Mouse (Mus musculus) stomach, postnatal 0 days (tissue): ENCODE data around the gene Phpt1. TPM values are rescaled to one million over a fixed set of nuclear protein-coding genes. Genes with fewer than 3 reads are reported as not detected.

ENCODE experiments used
- ATAC-seq: fragments of 200-750 bp; cut with Nextera tagmentation; 2 replicates; pipeline ENCODE4 v1.8.0; 2017; ENCODE audit not compliant: low FRiP score, low TSS enrichment
- DNase-seq: peaks from one replicate; pipeline ENCODE4 v3.0.0-alpha.2; 2016; ENCODE audit warnings: low spot score
- H3K27ac ChIP-seq: fragments of 300-500 bp; sonication (generic); replicated peaks from 2 replicates; pipeline ENCODE4 v1.5.1; 2014; ENCODE audit warnings: mild to moderate bottlenecking, control low read depth
- H3K27me3 ChIP-seq: fragments of 300-500 bp; sonication (generic); 2 replicates; pipeline ENCODE4 v1.6.1; 2014; ENCODE audit warnings: low read length; ENCODE audit not compliant: control insufficient read depth, insufficient read depth
- H3K36me3 ChIP-seq: fragments of 300-500 bp; sonication (generic); 2 replicates; pipeline ENCODE4 v1.6.1; 2014; ENCODE audit warnings: low read length, mixed read lengths; ENCODE audit not compliant: control insufficient read depth, insufficient read depth
- H3K4me1 ChIP-seq: fragments of 300-500 bp; sonication (generic); replicated peaks from 2 replicates; pipeline ENCODE4 v1.6.1; 2014; ENCODE audit warnings: antibody characterized with exemption; ENCODE audit not compliant: control insufficient read depth, insufficient read depth
- H3K4me2 ChIP-seq: fragments of 300-500 bp; sonication (generic); replicated peaks from 2 replicates; pipeline ENCODE4 v1.6.1; 2014; ENCODE audit warnings: low read depth, mild to moderate bottlenecking, control low read depth, moderate library complexity
- H3K4me3 ChIP-seq: fragments of 300-500 bp; sonication (generic); 2 replicates; pipeline ENCODE4 v1.5.1; 2014; ENCODE audit warnings: low read depth, low read length, control low read depth
- H3K9ac ChIP-seq: fragments of 300-500 bp; sonication (generic); 2 replicates; pipeline ENCODE4 v1.6.1; 2014; ENCODE audit warnings: mild to moderate bottlenecking, low read length, control low read depth, mixed read lengths
- H3K9me3 ChIP-seq: fragments of 300-500 bp; sonication (generic); 2 replicates; pipeline ENCODE4 v1.6.1; 2016; ENCODE audit warnings: low read length; ENCODE audit not compliant: control insufficient read depth
- CTCF ChIP-seq: IDR thresholded peaks from 2 replicates; pipeline ENCODE4 v1.5.1; 2016; ENCODE audit warnings: antibody characterized with exemption, low read depth, mild to moderate bottlenecking, moderate library complexity
- EP300 ChIP-seq: optimal IDR thresholded peaks from 2 replicates; pipeline ENCODE3; 2016; ENCODE audit warnings: antibody characterized with exemption
- WGBS: fragments of 180-500 bp; shearing (Covaris S2); extraction: QIAGEN DNeasy Blood & Tissue Kit; methylation state at CpG from one replicate; pipeline ENCODE4 v1.1.7; 2014; 5-methylcytosine and 5-hydroxymethylcytosine counted together
- polyA plus RNA-seq: library from polyadenylated mRNA; unstranded; fragments of >200 nt; fragmentation: Nextera tagmentation; extraction: Ambion mirVana; gene quantifications from 2 replicates; pipeline ENCODE4 v1.2.1, GENCODE M21; 2015

The Phpt1 gene
- polyA plus RNA-seq, 1 experiment from 2014 or later, result 87.5 TPM

- TF ChIP-seq CTCF (no peak), EP300 (no peak)
- no peak for ATAC-seq
- no peaks in the 10 kb centered on the region for H3K27me3 ChIP-seq
- H3K4me3 ChIP-seq, result no peak overlapping the region
- H3K9me3 ChIP-seq, result no peaks in the 10 kb centered on the region
- DNase-seq, result no peak
- 89% methylated on average over 4 of the region's 4 CpGs for WGBS
- no peak overlapping the region for H3K9ac ChIP-seq
- H3K36me3 ChIP-seq, result no peaks in the 10 kb centered on the region; the same call in 1 of the 2 replicates
- H3K27ac ChIP-seq, result no peak overlapping the region
- no peak overlapping the region for H3K4me2 ChIP-seq
- peaks cover 4% of the 10 kb centered on the region; the same call in 1 of the 2 replicates for H3K4me1 ChIP-seq
Observed at GRCm38 (mm10) chr2:25571221-25571620, 3.8 kb downstream of the Phpt1 start.

GRCm38 (mm10) chr2:25569323-25569722, 5.7 kb downstream of the Phpt1 start:
- 91% methylated on average over 3 of the region's 3 CpGs for WGBS
- H3K4me3 ChIP-seq, result no peak overlapping the region
- TF ChIP-seq EP300 (no peak), CTCF (no peak)
- DNase-seq, result no peak
- no peak overlapping the region for H3K27ac ChIP-seq
- H3K4me2 ChIP-seq, result no peak overlapping the region
- no peaks in the 10 kb centered on the region for H3K9me3 ChIP-seq
- H3K27me3 ChIP-seq, result no peaks in the 10 kb centered on the region
- no peak overlapping the region for H3K9ac ChIP-seq
- no peak for ATAC-seq
- peaks cover 4% of the 10 kb centered on the region; the same call in 1 of the 2 replicates for H3K36me3 ChIP-seq
- H3K4me1 ChIP-seq, result no peaks in the 10 kb centered on the region

GRCm38 (mm10) chr2:25568473-25569019, 6.5 kb downstream of the Phpt1 start:
- 85% methylated on average over 6 of the region's 6 CpGs for WGBS
- Histone ChIP-seq H3K4me2 (no peak overlapping the region), H3K27me3 (no peaks in the 10 kb centered on the region), H3K36me3 (peaks cover 9% of the 10 kb centered on the region; the same call in 1 of the 2 replicates), H3K4me1 (no peaks in the 10 kb centered on the region), H3K4me3 (no peak overlapping the region), H3K9me3 (no peaks in the 10 kb centered on the region), H3K9ac (no peak overlapping the region), H3K27ac (no peak overlapping the region)
- DNase-seq (peak; percentile 40), ATAC-seq (no peak)
- TF ChIP-seq CTCF (no peak), EP300 (no peak)

- H3K36me3 ChIP-seq, result peaks cover 23% of the 10 kb centered on the region
Observed at GRCm38 (mm10) chr2:25566558-25566957, 8.5 kb downstream of the Phpt1 start.

GRCm38 (mm10) chr2:25565741-25566140, 9.3 kb downstream of the Phpt1 start:
- Histone ChIP-seq H3K4me2 (no peak overlapping the region), H3K27ac (no peak overlapping the region), H3K4me3 (no peak overlapping the region), H3K9me3 (no peaks in the 10 kb centered on the region), H3K4me1 (no peaks in the 10 kb centered on the region), H3K9ac (no peak overlapping the region), H3K36me3 (peaks cover 23% of the 10 kb centered on the region), H3K27me3 (no peaks in the 10 kb centered on the region)
- no peak for TF ChIP-seq EP300
- DNase-seq (no peak), ATAC-seq (no peak)
- WGBS, result 89% methylated on average over 8 of the region's 8 CpGs

More at GRCm38 (mm10) chr2:25566558-25566957, 8.5 kb downstream of the Phpt1 start:
- Histone ChIP-seq H3K4me2 (no peak overlapping the region), H3K4me1 (no peaks in the 10 kb centered on the region), H3K9me3 (no peaks in the 10 kb centered on the region), H3K9ac (no peak overlapping the region), H3K4me3 (no peak overlapping the region), H3K27me3 (no peaks in the 10 kb centered on the region), H3K27ac (no peak overlapping the region)
- DNase-seq, result no peak
- TF ChIP-seq EP300 (no peak), CTCF (peak; percentile 50)
- no peak for ATAC-seq
- WGBS, result 83% methylated on average over 6 of the region's 6 CpGs

GRCm38 (mm10) chr2:25561946-25562345, 13.1 kb downstream of the Phpt1 start:
- TF ChIP-seq CTCF (no peak), EP300 (no peak)
- DNase-seq, result no peak
- 0 out of 2 replicates have a peak, but pooled peaks cover 1% of the 10 kb centered on the region for H3K4me1 ChIP-seq
- H3K4me3 ChIP-seq, result no peak overlapping the region
- no peaks in the 10 kb centered on the region for H3K9me3 ChIP-seq
- H3K27ac ChIP-seq, result no peak overlapping the region
- peaks cover 23% of the 10 kb centered on the region for H3K36me3 ChIP-seq
- no peaks in the 10 kb centered on the region for H3K27me3 ChIP-seq
- WGBS, result 78% methylated on average over 9 of the region's 9 CpGs
- ATAC-seq, result no peak
- H3K9ac ChIP-seq, result no peak overlapping the region
- no peak overlapping the region for H3K4me2 ChIP-seq
